Mouse (Mus musculus): Measurements from ENCODE around the gene Kiz. TPM values are rescaled to one million over a fixed set of nuclear protein-coding genes. Genes with fewer than 3 reads are reported as not detected.

Kiz gene
- polyA plus RNA-seq, 1 experiment from 2014 or later = 11.7 TPM

- no peak for ATAC-seq (ENCODE audit: low FRiP score, low TSS enrichment)
- Histone ChIP-seq H3K4me3 (ENCODE audit: low read depth, low read length) (peak overlapping the region; percentile 8; the same call in 1 of the 2 replicates), H3K9ac (ENCODE audit: low read length) (no peak overlapping the region), H3K9me3 (ENCODE audit: control insufficient read depth, low read length) (no peaks in the 10 kb centered on the region), H3K4me2 (replicated peaks; ENCODE audit: low read depth) (peak overlapping the region; percentile 27; the same call in 1 of the 2 replicates), H3K4me1 (replicated peaks; ENCODE audit: control insufficient read depth, insufficient read depth) (no peaks in the 10 kb centered on the region), H3K27ac (replicated peaks) (no peak overlapping the region), H3K27me3 (ENCODE audit: control insufficient read depth, insufficient read depth, low read length) (peaks cover 41% of the 10 kb centered on the region), H3K36me3 (ENCODE audit: control insufficient read depth, insufficient read depth, low read length) (no peaks in the 10 kb centered on the region)
- DNase-seq (ENCODE audit: low spot score) = peak; percentile 16
- WGBS = 4% methylated on average over 20 of the region's 20 CpGs
- TF ChIP-seq CTCF (IDR thresholded peaks at IDR 0.05; ENCODE audit: low read depth) = no peak
- TF ChIP-seq EP300 (optimal IDR thresholded peaks at IDR 0.05) = no peak
Measured at GRCm38 (mm10) chr2:146835241-146835990, 20.2 kb upstream of the Kiz start.

- H3K27ac ChIP-seq (replicated peaks) = no peak overlapping the region
- no peak for ATAC-seq (ENCODE audit: low FRiP score, low TSS enrichment)
- no peaks in the 10 kb centered on the region for H3K9me3 ChIP-seq (ENCODE audit: control insufficient read depth, low read length)
- 3% methylated on average over 13 of the region's 13 CpGs for WGBS
- no peak overlapping the region for H3K9ac ChIP-seq (ENCODE audit: low read length)
- H3K4me2 ChIP-seq (replicated peaks; ENCODE audit: low read depth) = no peak overlapping the region
- peak; percentile 26 for DNase-seq (ENCODE audit: low spot score)
- H3K4me3 ChIP-seq (ENCODE audit: low read depth, low read length) = no peak overlapping the region
- peaks cover 41% of the 10 kb centered on the region for H3K27me3 ChIP-seq (ENCODE audit: control insufficient read depth, insufficient read depth, low read length)
- TF ChIP-seq EP300 (optimal IDR thresholded peaks at IDR 0.05) (no peak), CTCF (IDR thresholded peaks at IDR 0.05; ENCODE audit: low read depth) (no peak)
- H3K4me1 ChIP-seq (replicated peaks; ENCODE audit: control insufficient read depth, insufficient read depth) = no peaks in the 10 kb centered on the region
- H3K36me3 ChIP-seq (ENCODE audit: control insufficient read depth, insufficient read depth, low read length) = no peaks in the 10 kb centered on the region
Measured at GRCm38 (mm10) chr2:146836246-146836645, 19.4 kb upstream of the Kiz start.

GRCm38 (mm10) chr2:146836871-146837550 lies 18.7 kb upstream of the Kiz start:
- no peak for DNase-seq (ENCODE audit: low spot score)
- WGBS = 8% methylated on average over 17 of the region's 17 CpGs
- no peak for ATAC-seq (ENCODE audit: low FRiP score, low TSS enrichment)

GRCm38 (mm10) chr2:146837653-146838052 lies 18.0 kb upstream of the Kiz start:
- H3K27me3 ChIP-seq (ENCODE audit: control insufficient read depth, insufficient read depth, low read length) = peaks cover 36% of the 10 kb centered on the region
- no peaks in the 10 kb centered on the region for H3K9me3 ChIP-seq (ENCODE audit: control insufficient read depth, low read length)
- DNase-seq (ENCODE audit: low spot score) (no peak), ATAC-seq (ENCODE audit: low FRiP score, low TSS enrichment) (no peak)
- no peak for TF ChIP-seq EP300 (optimal IDR thresholded peaks at IDR 0.05)
- TF ChIP-seq CTCF (IDR thresholded peaks at IDR 0.05; ENCODE audit: low read depth) = no peak
- no peak overlapping the region for H3K4me3 ChIP-seq (ENCODE audit: low read depth, low read length)
- no peak overlapping the region for H3K4me2 ChIP-seq (replicated peaks; ENCODE audit: low read depth)
- H3K9ac ChIP-seq (ENCODE audit: low read length) = no peak overlapping the region
- H3K27ac ChIP-seq (replicated peaks) = no peak overlapping the region
- H3K4me1 ChIP-seq (replicated peaks; ENCODE audit: control insufficient read depth, insufficient read depth) = no peaks in the 10 kb centered on the region
- WGBS = 6% methylated on average over 1 of the region's 1 CpGs
- H3K36me3 ChIP-seq (ENCODE audit: control insufficient read depth, insufficient read depth, low read length) = no peaks in the 10 kb centered on the region

More at GRCm38 (mm10) chr2:146836871-146837550, 18.7 kb upstream of the Kiz start:
- no peak for TF ChIP-seq EP300 (optimal IDR thresholded peaks at IDR 0.05)
- TF ChIP-seq CTCF (IDR thresholded peaks at IDR 0.05; ENCODE audit: low read depth) = no peak
- no peaks in the 10 kb centered on the region for H3K36me3 ChIP-seq (ENCODE audit: control insufficient read depth, insufficient read depth, low read length)
- H3K9ac ChIP-seq (ENCODE audit: low read length) = no peak overlapping the region
- H3K4me3 ChIP-seq (ENCODE audit: low read depth, low read length) = no peak overlapping the region
- H3K27me3 ChIP-seq (ENCODE audit: control insufficient read depth, insufficient read depth, low read length) = peaks cover 41% of the 10 kb centered on the region
- H3K4me2 ChIP-seq (replicated peaks; ENCODE audit: low read depth) = no peak overlapping the region
- H3K27ac ChIP-seq (replicated peaks) = no peak overlapping the region
- H3K9me3 ChIP-seq (ENCODE audit: control insufficient read depth, low read length) = no peaks in the 10 kb centered on the region
- H3K4me1 ChIP-seq (replicated peaks; ENCODE audit: control insufficient read depth, insufficient read depth) = no peaks in the 10 kb centered on the region

- no peak overlapping the region for H3K4me2 ChIP-seq (replicated peaks; ENCODE audit: low read depth)
Measured at GRCm38 (mm10) chr2:146838596-146839302, 16.9 kb upstream of the Kiz start.

More at GRCm38 (mm10) chr2:146838596-146839302, 16.9 kb upstream of the Kiz start:
- no peak overlapping the region for H3K4me3 ChIP-seq (ENCODE audit: low read depth, low read length)
- ATAC-seq (ENCODE audit: low FRiP score, low TSS enrichment) = no peak
- H3K9ac ChIP-seq (ENCODE audit: low read length) = no peak overlapping the region
- H3K27ac ChIP-seq (replicated peaks) = no peak overlapping the region
- WGBS = 5% methylated on average over 30 of the region's 30 CpGs
- H3K27me3 ChIP-seq (ENCODE audit: control insufficient read depth, insufficient read depth, low read length) = peaks cover 25% of the 10 kb centered on the region
- no peaks in the 10 kb centered on the region for H3K9me3 ChIP-seq (ENCODE audit: control insufficient read depth, low read length)
- H3K36me3 ChIP-seq (ENCODE audit: control insufficient read depth, insufficient read depth, low read length) = no peaks in the 10 kb centered on the region
- no peaks in the 10 kb centered on the region for H3K4me1 ChIP-seq (replicated peaks; ENCODE audit: control insufficient read depth, insufficient read depth)
- DNase-seq (ENCODE audit: low spot score) = peak; percentile 15
- TF ChIP-seq CTCF (IDR thresholded peaks at IDR 0.05; ENCODE audit: low read depth) = no peak
- TF ChIP-seq EP300 (optimal IDR thresholded peaks at IDR 0.05) = no peak

Data from stomach, postnatal 0 days (tissue).